Comparison of ENCODE assay signal across 19 mouse cellular contexts in the genomic region with DNA sequence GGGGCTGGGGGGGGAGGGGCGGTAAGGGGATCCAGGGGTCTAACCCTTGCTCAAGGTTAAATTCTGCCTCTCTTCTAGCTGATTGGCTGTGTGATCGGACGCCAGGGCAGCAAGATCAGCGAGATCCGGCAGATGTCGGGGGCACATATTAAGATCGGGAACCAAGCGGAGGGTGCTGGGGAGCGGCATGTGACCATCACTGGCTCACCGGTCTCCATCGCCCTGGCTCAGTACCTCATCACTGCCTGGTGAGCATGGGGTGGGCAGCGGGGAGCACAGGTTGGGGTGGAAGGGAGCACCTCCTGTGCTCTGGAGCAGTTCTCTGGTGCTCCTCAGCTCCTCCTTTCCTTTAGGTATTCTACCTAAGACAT. TPM values are rescaled to one million over a fixed set of nuclear protein-coding genes. Genes with fewer than 3 reads are reported as not detected.
A peak's percentile ranks its signal among the peaks of the same experiment; 100 is the strongest.
DNase-seq lines count a peak whose midpoint lies in the region; ATAC-seq and TF ChIP-seq lines count a peak whose summit lies in the region.
"Had no signal": no experiment of that assay in that cellular context is flagged by ENCODE, and none has a peak within 500 bp of the region (broad histone marks: within the 10 kb centered on the region; RNA-seq: fewer than 3 reads in every experiment).

No protein-coding gene starts in this region.

- H3K9me3 ChIP-seq in forebrain, embryonic 10.5 days: no peaks in the 10 kb centered on the region
- H3K9me3 ChIP-seq in forebrain, embryonic 12.5 days: no peaks in the 10 kb centered on the region
- H3K9me3 ChIP-seq: embryonic facial prominence, embryonic 15.5 days; heart, embryonic 13.5 days; hindbrain, embryonic 15.5 days had no signal

- no peak for ATAC-seq in forebrain, embryonic 12.5 days (ENCODE audit: low FRiP score)
- ATAC-seq: forebrain, embryonic 16.5 days; intestine, embryonic 16.5 days had no signal

- H3K9ac ChIP-seq in forebrain, embryonic 12.5 days: no peak overlapping the region
- H3K9ac ChIP-seq: embryonic facial prominence, embryonic 15.5 days; heart, embryonic 13.5 days; hindbrain, embryonic 15.5 days had no signal

- no peak for TF ChIP-seq CTCF in cerebellum, adult 2 months (IDR thresholded peaks at IDR 0.05; ENCODE audit: borderline replicate concordance, insufficient read depth, low read depth, low read length)
- TF ChIP-seq CTCF in layer of hippocampus, adult 2 months (conservative IDR thresholded peaks at IDR 0.05): no peak

- WGBS in forebrain, embryonic 10.5 days: 95% methylated on average over 12 of the region's 12 CpGs
- WGBS in forebrain, embryonic 12.5 days: 90% methylated on average over 12 of the region's 12 CpGs
- WGBS in cerebellum, adult 2 months: 24% methylated on average over 12 of the region's 12 CpGs

- no peak for TF ChIP-seq POLR2A in cerebellum, adult 2 months (IDR thresholded peaks at IDR 0.05; ENCODE audit: borderline replicate concordance, insufficient read depth, low read length)

- no peak overlapping the region for H3K4me3 ChIP-seq in forebrain, embryonic 10.5 days
- H3K4me3 ChIP-seq in forebrain, embryonic 12.5 days (replicated peaks): no peak overlapping the region
- peak overlapping the region; percentile 83 for H3K4me3 ChIP-seq in cerebellum, adult 2 months (replicated peaks; ENCODE audit: insufficient read depth, low read depth, low read length)
- H3K4me3 ChIP-seq in layer of hippocampus, adult 2 months: no peak overlapping the region
- H3K4me3 ChIP-seq: embryonic facial prominence, embryonic 15.5 days; erythroblast, embryonic 14.5 days; heart, embryonic 13.5 days; hindbrain, embryonic 15.5 days had no signal

- 0 out of 2 replicates have a peak overlapping the region, but pooled peaks have one; percentile 15 for H3K27ac ChIP-seq in forebrain, embryonic 10.5 days
- H3K27ac ChIP-seq in forebrain, embryonic 12.5 days: no peak overlapping the region
- H3K27ac ChIP-seq in cerebellum, adult 2 months (ENCODE audit: insufficient read depth, low read length): peak overlapping the region; percentile 75
- no peak overlapping the region; the same call in 1 of the 2 replicates for H3K27ac ChIP-seq in layer of hippocampus, adult 2 months
- H3K27ac ChIP-seq: embryonic facial prominence, embryonic 15.5 days; heart, embryonic 13.5 days; hindbrain, embryonic 15.5 days had no signal

- no peak overlapping the region for H3K4me2 ChIP-seq in forebrain, embryonic 12.5 days
- H3K4me2 ChIP-seq: embryonic facial prominence, embryonic 15.5 days; heart, embryonic 13.5 days; hindbrain, embryonic 15.5 days had no signal

- peaks cover 79% of the 10 kb centered on the region for H3K4me1 ChIP-seq in forebrain, embryonic 10.5 days
- H3K4me1 ChIP-seq in forebrain, embryonic 12.5 days: peaks cover 57% of the 10 kb centered on the region
- H3K4me1 ChIP-seq in cerebellum, adult 2 months (ENCODE audit: control insufficient read depth, insufficient read depth, low read length): peaks cover 18% of the 10 kb centered on the region

- peaks cover 45% of the 10 kb centered on the region for H3K27me3 ChIP-seq in forebrain, embryonic 10.5 days (ENCODE audit: poor library complexity, severe bottlenecking)
- H3K27me3 ChIP-seq in forebrain, embryonic 12.5 days: peaks cover 19% of the 10 kb centered on the region
- no peaks in the 10 kb centered on the region for H3K27me3 ChIP-seq in cerebellum, adult 2 months (ENCODE audit: control insufficient read depth, insufficient read depth, low read length)
- H3K27me3 ChIP-seq: hindbrain, embryonic 15.5 days had no signal

- DNase-seq in forebrain, embryonic 10.5 days (ENCODE audit: extremely low spot score, low spot score): no peak
- peak; percentile 44 to 63 for DNase-seq in cerebellum, adult 2 months
- peak; percentile 48 for DNase-seq in cerebellum, adult 8-10 months
- DNase-seq in cerebellum, postnatal 36 days: peak; percentile 30 to 45
- DNase-seq in lung, postnatal 4 days: no peak
- DNase-seq in layer of hippocampus, adult 2 months (ENCODE audit: low spot score in 2 of 2): no peak
- DNase-seq: adrenal gland, postnatal 10 days; embryo, embryonic 11 days; gastrocnemius, postnatal 10 days; heart, postnatal 36 days; kidney, adult 2 months had no signal

- peaks cover 94% of the 10 kb centered on the region for H3K36me3 ChIP-seq in forebrain, embryonic 10.5 days (replicated peaks)
- H3K36me3 ChIP-seq in forebrain, embryonic 12.5 days (replicated peaks): peaks cover 72% of the 10 kb centered on the region

RNA-seq across cellular contexts. Expression of a gene that starts 3.3 kb away (rescaled TPM):
- polyA plus RNA-seq in forebrain, embryonic 10.5 days (2016; fragmentation: Nextera tagmentation; extraction: Ambion mirVana): 0.10 and 0.27 TPM in 2 replicates
- 0.26 and 0.55 TPM in 2 replicates for polyA plus RNA-seq in forebrain, embryonic 12.5 days (2016; fragmentation: Nextera tagmentation; extraction: Ambion mirVana)
- 27.9 and 30.7 TPM in 2 replicates for polyA plus RNA-seq in cerebellum, adult 2 months (2012; rRNA removed)
- 10 to 100 TPM; 11.6 to 12.4 TPM for total RNA-seq in layer of hippocampus, adult 2 months (2021)
- total RNA-seq: common myeloid progenitor, adult 5-6 weeks; heart, postnatal 36 days had no signal
- polyA plus RNA-seq: erythroblast, embryonic 14.5 days; kidney, adult 2 months had no signal

RNA-seq across cellular contexts. Expression of a gene that starts 9.3 kb away (rescaled TPM):
- polyA plus RNA-seq in forebrain, embryonic 10.5 days (2016; fragmentation: Nextera tagmentation; extraction: Ambion mirVana): 337 and 351 TPM in 2 replicates
- polyA plus RNA-seq in forebrain, embryonic 12.5 days (2016; fragmentation: Nextera tagmentation; extraction: Ambion mirVana): 299 and 311 TPM in 2 replicates
- 515 and 572 TPM in 2 replicates for polyA plus RNA-seq in cerebellum, adult 2 months (2012; rRNA removed)
- 100 to 1,000 TPM; 187 to 205 TPM for total RNA-seq in layer of hippocampus, adult 2 months (2021)

RNA-seq across cellular contexts. Expression of a gene that starts 13.3 kb away (rescaled TPM):
- polyA plus RNA-seq in forebrain, embryonic 10.5 days (2016; fragmentation: Nextera tagmentation; extraction: Ambion mirVana): 85.2 and 91.4 TPM in 2 replicates
- polyA plus RNA-seq in forebrain, embryonic 12.5 days (2016; fragmentation: Nextera tagmentation; extraction: Ambion mirVana): 52.3 and 56.0 TPM in 2 replicates
- polyA plus RNA-seq in cerebellum, adult 2 months (2012; rRNA removed): 42.5 and 43.7 TPM in 2 replicates
- 10 to 100 TPM; 35.4 to 36.6 TPM for total RNA-seq in layer of hippocampus, adult 2 months (2021)

RNA-seq across cellular contexts. Expression of a gene that starts 14.3 kb away (rescaled TPM):
- polyA plus RNA-seq in forebrain, embryonic 10.5 days (2016; fragmentation: Nextera tagmentation; extraction: Ambion mirVana): 2.1 and 2.6 TPM in 2 replicates
- 0.83 and 1.3 TPM in 2 replicates for polyA plus RNA-seq in forebrain, embryonic 12.5 days (2016; fragmentation: Nextera tagmentation; extraction: Ambion mirVana)
- 6.9 and 9.7 TPM in 2 replicates for polyA plus RNA-seq in cerebellum, adult 2 months (2012; rRNA removed)
- 1 to 10 TPM; 3.0 to 3.7 TPM for total RNA-seq in layer of hippocampus, adult 2 months (2021)

RNA-seq across cellular contexts. Expression of a gene that starts 14.9 kb away (rescaled TPM):
- polyA plus RNA-seq in forebrain, embryonic 10.5 days (2016; fragmentation: Nextera tagmentation; extraction: Ambion mirVana): 40.7 and 42.8 TPM in 2 replicates
- 37.7 and 39.0 TPM in 2 replicates for polyA plus RNA-seq in forebrain, embryonic 12.5 days (2016; fragmentation: Nextera tagmentation; extraction: Ambion mirVana)
- 49.7 and 51.5 TPM in 2 replicates for polyA plus RNA-seq in cerebellum, adult 2 months (2012; rRNA removed)
- total RNA-seq in layer of hippocampus, adult 2 months (2021): 10 to 100 TPM; 39.0 to 39.4 TPM

Comparison
In these comparisons a context has a peak if more than half of its experiments do, and no peak if none do; other contexts are left out.
1. H3K27ac ChIP-seq: peak in forebrain, embryonic 10.5 days (single experiment) and cerebellum, adult 2 months (single experiment); none in forebrain, embryonic 12.5 days (single experiment) and layer of hippocampus, adult 2 months (single experiment).
2. DNase-seq: peak in cerebellum, adult 2 months (2 of 2), cerebellum, adult 8-10 months (single experiment) and cerebellum, postnatal 36 days (2 of 2); none in forebrain, embryonic 10.5 days (single experiment), lung, postnatal 4 days (0 of 2) and layer of hippocampus, adult 2 months (0 of 2).
3. RNA of a gene that starts 3.3 kb away (polyA plus RNA-seq): 27.9 to 30.7 TPM in cerebellum, adult 2 months; 0.26 to 0.55 TPM in forebrain, embryonic 12.5 days and 0.10 to 0.27 TPM in forebrain, embryonic 10.5 days; every median in the first group is over 10 times any median in the second.